Mouse (Mus musculus) liver, embryonic 13.5 days (tissue): ENCODE measurements around the gene Ntm. TPM values are rescaled to one million over a fixed set of nuclear protein-coding genes. Genes with fewer than 3 reads are reported as not detected.

Experiments used
- ATAC-seq: fragments of 200-750 bp; cut with Nextera tagmentation; 2 replicates; pipeline ENCODE4 v1.8.0; 2017; ENCODE audit warnings: low read depth, mild to moderate bottlenecking, moderate number of reproducible peaks, moderate library complexity
- DNase-seq: peaks from one replicate; pipeline ENCODE4 v3.0.0; 2022
- H3K27ac ChIP-seq: fragments of 300-500 bp; sonication (generic); 2 replicates; pipeline ENCODE4 v1.5.1; 2015; ENCODE audit warnings: moderate library complexity, mild to moderate bottlenecking, inconsistent platforms
- H3K27me3 ChIP-seq: fragments of 300-500 bp; sonication (generic); 2 replicates; pipeline ENCODE4 v1.6.1; 2015; ENCODE audit warnings: mild to moderate bottlenecking, inconsistent platforms
- H3K36me3 ChIP-seq: fragments of 300-500 bp; sonication (generic); 2 replicates; pipeline ENCODE4 v1.6.1; 2015; ENCODE audit warnings: mild to moderate bottlenecking, inconsistent platforms
- H3K4me1 ChIP-seq: fragments of 300-500 bp; sonication (generic); replicated peaks from 2 replicates; pipeline ENCODE4 v1.6.1; 2015; ENCODE audit warnings: inconsistent platforms
- H3K4me2 ChIP-seq: fragments of 300-500 bp; sonication (generic); 2 replicates; pipeline ENCODE4 v1.6.1; 2015; ENCODE audit warnings: inconsistent platforms, mild to moderate bottlenecking, moderate library complexity
- H3K4me3 ChIP-seq: fragments of 300-500 bp; sonication (generic); replicated peaks from 2 replicates; pipeline ENCODE4 v1.5.1; 2015; ENCODE audit warnings: mild to moderate bottlenecking, inconsistent platforms
- H3K9ac ChIP-seq: fragments of 300-500 bp; sonication (generic); 2 replicates; pipeline ENCODE4 v1.6.1; 2015; ENCODE audit warnings: mild to moderate bottlenecking, inconsistent platforms
- H3K9me3 ChIP-seq: fragments of 300-500 bp; sonication (generic); replicated peaks from 2 replicates; pipeline ENCODE4 v1.6.1; 2016; ENCODE audit warnings: inconsistent platforms
- WGBS: fragments of 180-500 bp; shearing (Covaris S2); methylation state at CpG from one replicate; pipeline ENCODE4 v1.1.7; 2015; ENCODE audit not compliant: insufficient replicate concordance; 5-methylcytosine and 5-hydroxymethylcytosine counted together
- polyA plus RNA-seq: library from polyadenylated mRNA; unstranded; fragments of >200 nt; fragmentation: Nextera tagmentation; extraction: Ambion mirVana; gene quantifications from 2 replicates; pipeline ENCODE4 v1.2.1, GENCODE M21; 2015

Gene Ntm
- polyA plus RNA-seq, 1 experiment from 2014 or later, result 1.2 TPM

DNA sequence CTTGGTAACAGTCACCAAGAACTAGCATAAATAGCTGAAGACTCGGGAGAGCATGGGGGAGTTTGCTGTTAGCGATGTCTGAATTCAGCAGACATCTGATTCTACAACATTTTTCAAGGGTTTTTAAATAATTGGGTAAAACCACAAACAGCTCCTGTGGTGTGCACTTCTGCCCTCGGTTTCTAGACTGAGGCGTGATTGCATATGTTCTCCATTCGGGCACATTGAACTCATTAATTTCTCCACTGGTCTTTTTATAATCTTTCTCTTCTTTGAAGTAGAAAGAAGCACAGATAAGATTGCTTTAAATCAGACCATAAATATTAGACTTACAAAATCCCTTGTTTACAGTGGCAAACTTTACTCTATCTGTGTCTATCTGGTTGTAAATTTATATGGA, 862.3 kb downstream of the Ntm start:
- DNase-seq (no peak), ATAC-seq (no peak)
- no peaks in the 10 kb centered on the region for H3K9me3 ChIP-seq

DNA sequence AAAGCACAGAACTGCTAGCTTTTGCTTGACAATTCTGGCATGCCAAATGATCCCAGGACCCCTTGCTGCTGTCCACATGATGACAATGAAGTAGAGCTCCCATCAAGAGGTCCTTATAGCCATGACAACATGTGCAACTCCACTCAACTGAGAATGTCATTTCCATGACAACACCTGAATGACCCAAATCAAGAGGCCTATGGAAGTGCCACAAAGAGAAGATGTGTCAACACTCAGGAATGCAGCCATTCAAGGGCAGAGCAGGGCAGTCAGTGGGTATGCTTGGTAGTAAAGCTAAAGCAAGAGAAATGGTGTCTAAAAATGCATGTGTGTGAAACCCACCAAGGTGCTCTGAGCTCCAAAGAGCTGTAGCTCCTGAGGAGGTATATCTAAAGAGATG, 870.5 kb downstream of the Ntm start:
- Histone ChIP-seq H3K36me3 (no peaks in the 10 kb centered on the region), H3K9ac (no peak overlapping the region), H3K27ac (no peak overlapping the region), H3K4me1 (no peaks in the 10 kb centered on the region), H3K4me3 (no peak overlapping the region), H3K9me3 (no peaks in the 10 kb centered on the region), H3K27me3 (no peaks in the 10 kb centered on the region), H3K4me2 (no peak overlapping the region)
- no peak for DNase-seq
- no peak for ATAC-seq

More for the DNA sequence above, 862.3 kb downstream of the Ntm start:
- Histone ChIP-seq H3K4me3 (no peak overlapping the region), H3K36me3 (no peaks in the 10 kb centered on the region), H3K27ac (no peak overlapping the region), H3K4me1 (no peaks in the 10 kb centered on the region), H3K9ac (no peak overlapping the region), H3K4me2 (no peak overlapping the region), H3K27me3 (no peaks in the 10 kb centered on the region)
- 65% methylated on average over 5 of the region's 5 CpGs for WGBS

DNA sequence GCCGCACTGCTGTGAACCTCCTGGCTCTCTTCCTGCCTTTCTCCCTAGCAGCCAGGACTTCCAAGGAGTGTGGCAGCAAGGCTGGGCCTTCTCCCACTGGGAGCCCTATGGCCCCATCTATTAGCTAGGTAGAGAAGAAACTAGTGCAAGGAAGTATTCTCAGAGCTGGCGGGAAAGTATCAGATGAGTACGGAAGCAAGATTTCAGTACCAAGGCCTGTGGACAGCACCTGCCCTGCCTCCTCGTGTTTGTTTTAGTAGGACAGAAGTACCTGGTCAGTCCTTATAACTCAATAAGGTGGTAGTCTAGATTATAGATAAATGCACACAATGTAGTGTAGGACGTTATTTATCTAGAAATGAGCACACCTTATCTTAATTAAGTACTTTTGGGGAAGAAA, 874.3 kb downstream of the Ntm start:
- Histone ChIP-seq H3K27ac (no peak overlapping the region), H3K4me3 (no peak overlapping the region), H3K9ac (no peak overlapping the region), H3K36me3 (no peaks in the 10 kb centered on the region), H3K9me3 (no peaks in the 10 kb centered on the region), H3K4me1 (no peaks in the 10 kb centered on the region), H3K27me3 (no peaks in the 10 kb centered on the region), H3K4me2 (no peak overlapping the region)
- no peak for DNase-seq
- no peak for ATAC-seq
- WGBS, result 38% methylated on average over 5 of the region's 5 CpGs

- no peak for ATAC-seq
- no peak overlapping the region for H3K4me3 ChIP-seq
- WGBS, result 52% methylated on average over 4 of the region's 4 CpGs
- no peaks in the 10 kb centered on the region for H3K36me3 ChIP-seq
- H3K4me2 ChIP-seq, result no peak overlapping the region
- H3K9me3 ChIP-seq, result no peaks in the 10 kb centered on the region
- no peaks in the 10 kb centered on the region for H3K4me1 ChIP-seq
- no peaks in the 10 kb centered on the region for H3K27me3 ChIP-seq
- DNase-seq, result no peak
- H3K27ac ChIP-seq, result no peak overlapping the region
- H3K9ac ChIP-seq, result no peak overlapping the region
Measured at GRCm38 (mm10) chr9:29087656-29088055, 875.3 kb downstream of the Ntm start.

GRCm38 (mm10) chr9:29087171-29087570, 875.8 kb downstream of the Ntm start:
- Histone ChIP-seq H3K27ac (no peak overlapping the region), H3K36me3 (no peaks in the 10 kb centered on the region), H3K4me3 (no peak overlapping the region), H3K4me2 (no peak overlapping the region), H3K9ac (no peak overlapping the region), H3K4me1 (no peaks in the 10 kb centered on the region), H3K9me3 (no peaks in the 10 kb centered on the region), H3K27me3 (no peaks in the 10 kb centered on the region)
- ATAC-seq (no peak), DNase-seq (no peak)

- DNase-seq (no peak), ATAC-seq (no peak)
- Histone ChIP-seq H3K4me1 (no peaks in the 10 kb centered on the region), H3K4me3 (no peak overlapping the region), H3K27me3 (no peaks in the 10 kb centered on the region), H3K27ac (no peak overlapping the region), H3K9ac (no peak overlapping the region), H3K4me2 (no peak overlapping the region), H3K9me3 (no peaks in the 10 kb centered on the region), H3K36me3 (no peaks in the 10 kb centered on the region)
- 75% methylated on average over 5 of the region's 5 CpGs for WGBS
Measured at GRCm38 (mm10) chr9:29075924-29076577, 886.9 kb downstream of the Ntm start.

DNA sequence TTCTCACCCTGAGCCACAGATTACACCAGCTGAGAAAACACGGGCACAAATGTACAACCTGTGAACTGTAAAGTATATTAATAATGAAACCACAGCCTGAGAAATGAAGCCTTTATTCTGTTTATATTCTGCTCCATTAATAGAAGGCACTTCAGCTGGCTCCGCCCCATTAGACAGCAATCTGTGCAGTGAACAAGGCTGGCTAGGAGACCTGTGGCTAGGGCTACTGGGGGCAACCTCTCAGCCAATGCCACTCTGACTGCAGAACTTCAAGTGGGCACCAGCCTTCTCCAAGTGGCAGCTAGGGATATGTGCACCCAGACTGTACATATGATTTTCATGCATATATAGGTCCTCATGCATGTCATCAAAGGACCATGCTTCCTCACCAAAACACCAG, 887.7 kb downstream of the Ntm start:
- ATAC-seq, result no peak
- Histone ChIP-seq H3K9ac (no peak overlapping the region), H3K27ac (no peak overlapping the region), H3K4me1 (no peaks in the 10 kb centered on the region), H3K27me3 (no peaks in the 10 kb centered on the region), H3K4me3 (no peak overlapping the region), H3K9me3 (no peaks in the 10 kb centered on the region), H3K36me3 (no peaks in the 10 kb centered on the region), H3K4me2 (no peak overlapping the region)
- no peak for DNase-seq
- WGBS, result 64% methylated on average over 2 of the region's 2 CpGs

DNA sequence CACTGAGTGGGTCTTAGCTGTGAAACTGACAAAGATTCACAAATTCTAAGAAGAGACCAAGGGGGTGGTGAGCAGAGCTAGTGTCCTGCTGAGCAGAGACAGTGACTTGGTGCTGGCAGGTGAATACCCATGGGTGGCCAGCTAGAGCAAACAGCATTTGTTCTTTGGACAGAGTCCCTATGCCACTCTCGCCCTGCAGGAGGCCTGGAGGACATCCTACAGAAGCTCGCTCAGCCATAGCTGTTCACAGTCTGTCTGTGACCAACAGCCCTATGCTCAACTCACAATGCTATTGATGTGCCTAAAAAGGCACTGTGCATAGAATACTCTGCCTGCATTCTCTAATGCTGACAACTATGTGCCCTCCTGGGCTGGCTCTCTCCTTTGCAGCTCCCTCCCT, 888.4 kb downstream of the Ntm start:
- no peak overlapping the region for H3K9ac ChIP-seq
- WGBS, result 42% methylated on average over 2 of the region's 2 CpGs
- H3K4me1 ChIP-seq, result no peaks in the 10 kb centered on the region
- no peak for DNase-seq
- H3K27ac ChIP-seq, result no peak overlapping the region
- H3K4me2 ChIP-seq, result no peak overlapping the region
- no peak for ATAC-seq
- H3K36me3 ChIP-seq, result no peaks in the 10 kb centered on the region
- no peak overlapping the region for H3K4me3 ChIP-seq
- no peaks in the 10 kb centered on the region for H3K27me3 ChIP-seq
- no peaks in the 10 kb centered on the region for H3K9me3 ChIP-seq

GRCm38 (mm10) chr9:29071997-29072396, 890.9 kb downstream of the Ntm start:
- H3K4me2 ChIP-seq, result no peak overlapping the region
- no peak overlapping the region for H3K4me3 ChIP-seq
- 35% methylated on average over 1 of the region's 1 CpGs for WGBS
- H3K36me3 ChIP-seq, result no peaks in the 10 kb centered on the region
- no peaks in the 10 kb centered on the region for H3K4me1 ChIP-seq
- 0 out of 2 replicates have a peak, but pooled peaks cover 2% of the 10 kb centered on the region for H3K9me3 ChIP-seq
- H3K9ac ChIP-seq, result no peak overlapping the region
- ATAC-seq (no peak), DNase-seq (no peak)
- H3K27ac ChIP-seq, result no peak overlapping the region
- H3K27me3 ChIP-seq, result no peaks in the 10 kb centered on the region

- Histone ChIP-seq H3K4me2 (no peak overlapping the region), H3K36me3 (no peaks in the 10 kb centered on the region), H3K27me3 (no peaks in the 10 kb centered on the region), H3K9me3 (0 out of 2 replicates have a peak, but pooled peaks cover 2% of the 10 kb centered on the region), H3K27ac (no peak overlapping the region), H3K9ac (no peak overlapping the region), H3K4me3 (no peak overlapping the region), H3K4me1 (no peaks in the 10 kb centered on the region)
- DNase-seq (no peak), ATAC-seq (no peak)
- WGBS, result 55% methylated on average over 5 of the region's 5 CpGs
Measured at GRCm38 (mm10) chr9:29067572-29067971, 895.4 kb downstream of the Ntm start.

GRCm38 (mm10) chr9:29060293-29060692, 902.6 kb downstream of the Ntm start:
- ATAC-seq, result no peak
- Histone ChIP-seq H3K27me3 (no peaks in the 10 kb centered on the region), H3K36me3 (no peaks in the 10 kb centered on the region), H3K9me3 (no peaks in the 10 kb centered on the region), H3K4me1 (no peaks in the 10 kb centered on the region), H3K27ac (no peak overlapping the region), H3K4me3 (no peak overlapping the region), H3K4me2 (no peak overlapping the region), H3K9ac (no peak overlapping the region)
- DNase-seq, result no peak
- 56% methylated on average over 6 of the region's 6 CpGs for WGBS

DNA sequence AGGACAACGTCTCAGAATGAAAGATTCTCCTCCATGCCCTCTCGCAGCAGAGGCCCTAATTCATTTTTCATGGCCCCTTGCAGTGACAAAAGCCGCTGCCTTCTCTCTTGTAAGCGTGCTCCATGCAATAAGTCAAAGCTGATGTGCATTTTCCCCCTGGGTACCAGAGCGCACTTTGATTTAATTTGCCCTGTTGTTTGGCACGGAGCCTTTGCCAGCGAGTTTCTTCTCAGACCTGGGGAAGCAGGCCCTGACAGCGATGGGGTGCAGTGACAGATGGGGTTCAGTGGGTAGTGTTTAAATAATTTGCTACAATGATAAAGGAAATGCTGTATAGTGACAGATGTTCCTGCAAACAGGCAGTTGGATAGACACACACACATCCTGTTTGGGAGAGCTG, 904.1 kb downstream of the Ntm start:
- no peaks in the 10 kb centered on the region for H3K4me1 ChIP-seq
- H3K27ac ChIP-seq, result no peak overlapping the region
- no peaks in the 10 kb centered on the region for H3K9me3 ChIP-seq
- H3K9ac ChIP-seq, result no peak overlapping the region
- no peak overlapping the region for H3K4me3 ChIP-seq
- no peaks in the 10 kb centered on the region for H3K27me3 ChIP-seq
- no peaks in the 10 kb centered on the region for H3K36me3 ChIP-seq
- 65% methylated on average over 8 of the region's 8 CpGs for WGBS
- ATAC-seq (no peak), DNase-seq (no peak)
- H3K4me2 ChIP-seq, result no peak overlapping the region
